Mouse (Mus musculus) MEL (cell line): ENCODE data around the gene Fam213b. TPM values are rescaled to one million over a fixed set of nuclear protein-coding genes. Genes with fewer than 3 reads are reported as not detected.

Experiments
- BHLHE40 ChIP-seq: IDR thresholded peaks from 2 replicates; pipeline ENCODE4 v1.6.1; 2012; ENCODE audit warnings: low read depth, mild to moderate bottlenecking, inconsistent platforms, low read length, improper control_type of control experiment, borderline replicate concordance
- CHD2 ChIP-seq: IDR thresholded peaks from 2 replicates; pipeline ENCODE4 v1.6.1; 2011; ENCODE audit warnings: low read length, improper control_type of control experiment
- CTCF ChIP-seq, 3 experiments: IDR thresholded peaks in 2 of 3; conservative IDR thresholded peaks in 1 of 3; 2 replicates each; pipeline ENCODE4 v1.5.1; 2011 to 2012; ENCODE audit warnings: low read length in 3 of 3, low read depth in 2 of 3, mild to moderate bottlenecking in 2 of 3, improper control_type of control experiment in 1 of 3, inconsistent platforms in 1 of 3, mixed read lengths in 1 of 3, moderate library complexity in 1 of 3; ENCODE audit not compliant: control insufficient read depth in 1 of 3, insufficient read depth in 1 of 3, poor library complexity in 1 of 3, severe bottlenecking in 1 of 3
- E2F4 ChIP-seq: IDR thresholded peaks from 2 replicates; pipeline ENCODE4 v1.6.1; 2011; ENCODE audit warnings: low read depth, low read length, improper control_type of control experiment, borderline replicate concordance
- EP300 ChIP-seq, 2 experiments: IDR thresholded peaks; 2 replicates each; pipeline ENCODE4 v1.6.1; 2011; ENCODE audit warnings: improper control_type of control experiment in 2 of 2, low read length in 2 of 2, low read depth in 1 of 2, mild to moderate bottlenecking in 1 of 2
- ETS1 ChIP-seq: IDR thresholded peaks from 2 replicates; pipeline ENCODE4 v1.6.1; 2012; ENCODE audit warnings: low read depth, mild to moderate bottlenecking, inconsistent platforms, low read length, improper control_type of control experiment, moderate library complexity
- GABPA ChIP-seq: IDR thresholded peaks from 2 replicates; pipeline ENCODE4 v1.6.1; 2012; ENCODE audit warnings: low read depth, mild to moderate bottlenecking, inconsistent platforms, low read length, improper control_type of control experiment, moderate library complexity
- GATA1 ChIP-seq: IDR thresholded peaks from 2 replicates; pipeline ENCODE4 v1.6.1; 2011; ENCODE audit warnings: low read depth, low read length, improper control_type of control experiment
- MAFK ChIP-seq: IDR thresholded peaks from 2 replicates; pipeline ENCODE4 v1.6.1; 2011; ENCODE audit warnings: low read depth, mild to moderate bottlenecking, low read length, improper control_type of control experiment, borderline replicate concordance
- MAX ChIP-seq: IDR thresholded peaks from 2 replicates; pipeline ENCODE4 v1.6.1; 2011; ENCODE audit warnings: low read length, improper control_type of control experiment
- MAZ ChIP-seq: IDR thresholded peaks from 2 replicates; pipeline ENCODE4 v1.6.1; 2012; ENCODE audit warnings: low read depth, mild to moderate bottlenecking, inconsistent platforms, low read length, improper control_type of control experiment
- MXI1 ChIP-seq: IDR thresholded peaks from 2 replicates; pipeline ENCODE4 v1.6.1; 2011; ENCODE audit warnings: mild to moderate bottlenecking, low read depth, low read length, improper control_type of control experiment
- MYB ChIP-seq: IDR thresholded peaks from 2 replicates; pipeline ENCODE4 v1.6.1; 2011; ENCODE audit warnings: mild to moderate bottlenecking, low read depth, low read length, improper control_type of control experiment
- MYC ChIP-seq: IDR thresholded peaks from 2 replicates; pipeline ENCODE4 v1.6.1; 2011; ENCODE audit warnings: low read depth, mild to moderate bottlenecking, low read length, improper control_type of control experiment, moderate library complexity
- NELFE ChIP-seq: IDR thresholded peaks from 2 replicates; pipeline ENCODE4 v1.6.1; 2011; ENCODE audit warnings: low read depth, low read length, improper control_type of control experiment
- NRF1 ChIP-seq: IDR thresholded peaks from 2 replicates; pipeline ENCODE4 v1.6.1; 2014; ENCODE audit warnings: low read depth, mild to moderate bottlenecking, inconsistent platforms, low read length, improper control_type of control experiment, moderate library complexity; ENCODE audit not compliant: poor library complexity, insufficient read depth, severe bottlenecking
- POLR2A ChIP-seq, 2 experiments: IDR thresholded peaks; 2 replicates each; pipeline ENCODE4 v1.6.1; 2011 to 2012; ENCODE audit warnings: low read length in 2 of 2, mild to moderate bottlenecking in 2 of 2, control low read depth in 1 of 2, improper control_type of control experiment in 1 of 2, low read depth in 1 of 2, moderate library complexity in 1 of 2; ENCODE audit not compliant: control insufficient read depth in 1 of 2, insufficient read depth in 1 of 2, poor library complexity in 1 of 2
- POLR2AphosphoS2 ChIP-seq: IDR thresholded peaks from 2 replicates; pipeline ENCODE4 v1.6.1; 2011; ENCODE audit warnings: low read length, improper control_type of control experiment
- SMC3 ChIP-seq: IDR thresholded peaks from 2 replicates; pipeline ENCODE4 v1.6.1; 2011; ENCODE audit warnings: low read depth, low read length, improper control_type of control experiment
- TAL1 ChIP-seq: IDR thresholded peaks from 2 replicates; pipeline ENCODE4 v1.6.1; 2012; ENCODE audit warnings: mild to moderate bottlenecking, inconsistent platforms, low read length, moderate library complexity, mixed read lengths
- TBP ChIP-seq: IDR thresholded peaks from 2 replicates; pipeline ENCODE4 v1.8.0; 2011; ENCODE audit warnings: low read depth, low read length, improper control_type of control experiment
- TCF12 ChIP-seq: IDR thresholded peaks from 2 replicates; pipeline ENCODE4 v1.6.1; 2014; ENCODE audit warnings: low read depth, mild to moderate bottlenecking, inconsistent platforms, low read length, improper control_type of control experiment, moderate library complexity
- USF2 ChIP-seq, 2 experiments: IDR thresholded peaks; 2 replicates each; pipeline ENCODE4 v1.6.1; 2011 to 2012; ENCODE audit warnings: improper control_type of control experiment in 2 of 2, low read length in 2 of 2, borderline replicate concordance in 1 of 2, inconsistent platforms in 1 of 2, low read depth in 1 of 2, mild to moderate bottlenecking in 1 of 2; ENCODE audit not compliant: insufficient read depth in 1 of 2
- ZKSCAN1 ChIP-seq: IDR thresholded peaks from 2 replicates; pipeline ENCODE4 v1.6.1; 2012; ENCODE audit warnings: low read depth, mild to moderate bottlenecking, inconsistent platforms, low read length, improper control_type of control experiment, moderate library complexity
- ZMIZ1 ChIP-seq: IDR thresholded peaks from 2 replicates; pipeline ENCODE4 v1.6.1; 2012; ENCODE audit warnings: low read depth, mild to moderate bottlenecking, inconsistent platforms, low read length, improper control_type of control experiment, moderate library complexity
- ZNF384 ChIP-seq: IDR thresholded peaks from 2 replicates; pipeline ENCODE4 v1.6.1; 2012; ENCODE audit warnings: low read depth, mild to moderate bottlenecking, inconsistent platforms, low read length, improper control_type of control experiment
- polyA plus RNA-seq, 2 experiments: library from polyadenylated mRNA; stranded (reverse) in 1 of 2; unstranded in 1 of 2; fragments of >175 nt in 1 of 2; fragments of >200 nt in 1 of 2; gene quantifications; 2 replicates each; pipeline versions ENCODE4 v1.2.1 to v1.2.4; 2012; ENCODE audit warnings: low replicate concordance in 2 of 2, low read depth in 1 of 2; ENCODE audit not compliant: insufficient read length in 2 of 2, insufficient read depth in 1 of 2, missing spikeins in 1 of 2
- total RNA-seq: library from RNA; depleted of rRNA; stranded (reverse); fragments of 300-350 nt; gene quantifications from 2 replicates; pipeline ENCODE4 v1.2.3, GENCODE M21; 2012

Gene Fam213b
- total and polyA plus RNA-seq, 3 experiments = not detected

DNA sequence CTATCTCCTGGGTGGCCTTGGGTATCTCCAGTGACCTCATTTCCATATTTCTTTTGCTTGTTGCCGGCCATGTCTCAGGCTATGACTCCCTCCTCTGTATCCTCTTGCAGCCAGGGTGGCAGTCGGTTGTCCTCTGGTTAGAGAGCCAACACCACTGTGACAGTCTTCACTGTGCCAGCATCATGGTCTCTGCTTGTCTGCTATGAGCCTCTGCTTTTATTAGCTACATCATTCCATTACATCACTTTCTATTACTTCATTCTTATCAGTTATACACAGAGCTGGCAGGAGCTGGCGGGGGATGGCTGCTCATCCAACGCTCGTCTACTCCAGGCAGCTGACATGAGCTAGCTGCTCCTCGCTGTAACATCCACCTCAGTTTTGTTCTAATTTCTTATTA is 18.2 kb downstream of the Fam213b start (continued):
- TF ChIP-seq USF2 (IDR thresholded peaks at IDR 0.05; ENCODE audit: borderline replicate concordance in 1 of 2, insufficient read depth in 1 of 2, low read depth in 1 of 2, low read length in 2 of 2) = no peak
- 0 out of 2 replicates have a peak, but pooled peaks have one; percentile 25 for TF ChIP-seq TBP
- no peak for TF ChIP-seq POLR2A (IDR thresholded peaks at IDR 0.05; ENCODE audit: control insufficient read depth in 1 of 2, insufficient read depth in 1 of 2, low read depth in 1 of 2, low read length in 2 of 2, poor library complexity in 1 of 2)
- TF ChIP-seq MXI1 = no peak
- no peak for TF ChIP-seq BHLHE40
- no peak for TF ChIP-seq ZMIZ1
- TF ChIP-seq ZKSCAN1 = no peak
- TF ChIP-seq CHD2 = no peak
- TF ChIP-seq MAFK = no peak
- TF ChIP-seq SMC3 = no peak
- no peak for TF ChIP-seq NELFE
- peak; percentile 67 for TF ChIP-seq TCF12
- peak in 1 of 2 experiments; percentile 60; a peak in 2 of 4 replicates for TF ChIP-seq EP300 (IDR thresholded peaks at IDR 0.05; ENCODE audit: low read depth in 1 of 2, low read length in 2 of 2)
- no peak for TF ChIP-seq MAX
- TF ChIP-seq TAL1 = peak; percentile 84
- no peak for TF ChIP-seq MYB
- no peak for TF ChIP-seq NRF1
- TF ChIP-seq ZNF384 = no peak
- no peak for TF ChIP-seq E2F4
- TF ChIP-seq CTCF (IDR thresholded peaks at IDR 0.05 in 2 of 3, conservative IDR thresholded peaks at IDR 0.05 in 1 of 3; ENCODE audit: control insufficient read depth in 1 of 3, insufficient read depth in 1 of 3, low read depth in 2 of 3, low read length in 3 of 3, poor library complexity in 1 of 3, severe bottlenecking in 1 of 3) = no peak
- TF ChIP-seq GABPA = no peak
- TF ChIP-seq POLR2AphosphoS2 = no peak
- 0 out of 2 replicates have a peak, but pooled peaks have one; percentile 48 for TF ChIP-seq MYC
- peak; percentile 67 for TF ChIP-seq GATA1
- peak; percentile 98 for TF ChIP-seq ETS1
- TF ChIP-seq MAZ = no peak
